Mouse (Mus musculus): ENCODE measurements around the gene Bcat1. TPM values are rescaled to one million over a fixed set of nuclear protein-coding genes. Genes with fewer than 3 reads are reported as not detected.

The Bcat1 gene
- polyA plus RNA-seq, 1 experiment from 2014 or later = 54.7 TPM

- 0 out of 2 replicates have a peak, but pooled peaks cover 3% of the 10 kb centered on the region for H3K4me1 ChIP-seq (ENCODE audit: control insufficient read depth, insufficient read depth, low read length)
- no peaks in the 10 kb centered on the region for H3K27me3 ChIP-seq (ENCODE audit: control insufficient read depth, insufficient read depth, low read length)
- ATAC-seq (ENCODE audit: insufficient number of reproducible peaks, low FRiP score, low TSS enrichment, low read depth) = no peak
- no peaks in the 10 kb centered on the region for H3K36me3 ChIP-seq (ENCODE audit: control insufficient read depth, insufficient read depth, low read length)
- no peak overlapping the region for H3K4me3 ChIP-seq (ENCODE audit: low read depth, low read length)
- DNase-seq (ENCODE audit: low spot score) = no peak
- H3K9me3 ChIP-seq (ENCODE audit: control insufficient read depth, low read length) = no peaks in the 10 kb centered on the region
- no peak overlapping the region for H3K9ac ChIP-seq (ENCODE audit: low read length)
- H3K27ac ChIP-seq (replicated peaks; ENCODE audit: low read depth, low read length) = no peak overlapping the region
- H3K4me2 ChIP-seq (ENCODE audit: low read depth, severe bottlenecking) = no peak overlapping the region
- 78% methylated on average over 6 of the region's 6 CpGs for WGBS
Observed at GRCm38 (mm10) chr6:145055277-145055858, 20.6 kb downstream of the Bcat1 start.

- DNase-seq (ENCODE audit: low spot score) (no peak), ATAC-seq (ENCODE audit: insufficient number of reproducible peaks, low FRiP score, low TSS enrichment, low read depth) (no peak)
- Histone ChIP-seq H3K27me3 (ENCODE audit: control insufficient read depth, insufficient read depth, low read length) (0 out of 2 replicates have a peak, but pooled peaks cover 3% of the 10 kb centered on the region), H3K4me1 (ENCODE audit: control insufficient read depth, insufficient read depth, low read length) (0 out of 2 replicates have a peak, but pooled peaks cover 6% of the 10 kb centered on the region), H3K9ac (ENCODE audit: low read length) (no peak overlapping the region), H3K9me3 (ENCODE audit: control insufficient read depth, low read length) (no peaks in the 10 kb centered on the region), H3K27ac (replicated peaks; ENCODE audit: low read depth, low read length) (no peak overlapping the region), H3K36me3 (ENCODE audit: control insufficient read depth, insufficient read depth, low read length) (no peaks in the 10 kb centered on the region), H3K4me2 (ENCODE audit: low read depth, severe bottlenecking) (no peak overlapping the region), H3K4me3 (ENCODE audit: low read depth, low read length) (no peak overlapping the region)
- 78% methylated on average over 2 of the region's 2 CpGs for WGBS
Observed at GRCm38 (mm10) chr6:145052669-145053068, 23.3 kb downstream of the Bcat1 start.

- Histone ChIP-seq H3K4me2 (ENCODE audit: low read depth, severe bottlenecking) (no peak overlapping the region), H3K4me3 (ENCODE audit: low read depth, low read length) (no peak overlapping the region), H3K9me3 (ENCODE audit: control insufficient read depth, low read length) (no peaks in the 10 kb centered on the region), H3K27ac (replicated peaks; ENCODE audit: low read depth, low read length) (no peak overlapping the region), H3K27me3 (ENCODE audit: control insufficient read depth, insufficient read depth, low read length) (0 out of 2 replicates have a peak, but pooled peaks cover 3% of the 10 kb centered on the region), H3K36me3 (ENCODE audit: control insufficient read depth, insufficient read depth, low read length) (no peaks in the 10 kb centered on the region), H3K9ac (ENCODE audit: low read length) (no peak overlapping the region), H3K4me1 (ENCODE audit: control insufficient read depth, insufficient read depth, low read length) (0 out of 2 replicates have a peak, but pooled peaks cover 5% of the 10 kb centered on the region)
- DNase-seq (ENCODE audit: low spot score) = no peak
- no peak for ATAC-seq (ENCODE audit: insufficient number of reproducible peaks, low FRiP score, low TSS enrichment, low read depth)
- 31% methylated on average over 3 of the region's 3 CpGs for WGBS
Observed at GRCm38 (mm10) chr6:145050899-145051298, 25.1 kb downstream of the Bcat1 start.

- Histone ChIP-seq H3K4me3 (ENCODE audit: low read depth, low read length) (peak overlapping the region; percentile 47), H3K36me3 (ENCODE audit: control insufficient read depth, insufficient read depth, low read length) (no peaks in the 10 kb centered on the region), H3K9me3 (ENCODE audit: control insufficient read depth, low read length) (no peaks in the 10 kb centered on the region), H3K4me2 (ENCODE audit: low read depth, severe bottlenecking) (peak overlapping the region; percentile 94), H3K9ac (ENCODE audit: low read length) (peak overlapping the region; percentile 60), H3K27ac (replicated peaks; ENCODE audit: low read depth, low read length) (no peak overlapping the region), H3K4me1 (ENCODE audit: control insufficient read depth, insufficient read depth, low read length) (0 out of 2 replicates have a peak, but pooled peaks cover 2% of the 10 kb centered on the region), H3K27me3 (ENCODE audit: control insufficient read depth, insufficient read depth, low read length) (0 out of 2 replicates have a peak, but pooled peaks cover 3% of the 10 kb centered on the region)
- WGBS = 10% methylated on average over 64 of the region's 64 CpGs
- peak; percentile 44; the same call in 1 of the 2 replicates for ATAC-seq (ENCODE audit: insufficient number of reproducible peaks, low FRiP score, low TSS enrichment, low read depth)
- peak; percentile 59 for DNase-seq (ENCODE audit: low spot score)
Observed at GRCm38 (mm10) chr6:145048131-145048997, 27.6 kb downstream of the Bcat1 start.

- Histone ChIP-seq H3K36me3 (ENCODE audit: control insufficient read depth, insufficient read depth, low read length) (no peaks in the 10 kb centered on the region), H3K27ac (replicated peaks; ENCODE audit: low read depth, low read length) (no peak overlapping the region), H3K4me3 (ENCODE audit: low read depth, low read length) (peak overlapping the region; percentile 47), H3K4me1 (ENCODE audit: control insufficient read depth, insufficient read depth, low read length) (peaks cover 5% of the 10 kb centered on the region; the same call in 1 of the 2 replicates), H3K9me3 (ENCODE audit: control insufficient read depth, low read length) (no peaks in the 10 kb centered on the region), H3K27me3 (ENCODE audit: control insufficient read depth, insufficient read depth, low read length) (0 out of 2 replicates have a peak, but pooled peaks cover 3% of the 10 kb centered on the region), H3K4me2 (ENCODE audit: low read depth, severe bottlenecking) (peak overlapping the region; percentile 94), H3K9ac (ENCODE audit: low read length) (peak overlapping the region; percentile 9)
- WGBS = 32% methylated on average over 15 of the region's 15 CpGs
- DNase-seq (ENCODE audit: low spot score) = peak; percentile 71
- no peak for ATAC-seq (ENCODE audit: insufficient number of reproducible peaks, low FRiP score, low TSS enrichment, low read depth)
Observed at GRCm38 (mm10) chr6:145047445-145047857, 28.5 kb downstream of the Bcat1 start.

GRCm38 (mm10) chr6:145046266-145046890 lies 29.6 kb downstream of the Bcat1 start:
- WGBS = 86% methylated on average over 13 of the region's 13 CpGs
- H3K36me3 ChIP-seq (ENCODE audit: control insufficient read depth, insufficient read depth, low read length) = no peaks in the 10 kb centered on the region
- DNase-seq (ENCODE audit: low spot score) = no peak
- H3K9me3 ChIP-seq (ENCODE audit: control insufficient read depth, low read length) = no peaks in the 10 kb centered on the region
- no peak for ATAC-seq (ENCODE audit: insufficient number of reproducible peaks, low FRiP score, low TSS enrichment, low read depth)
- no peak overlapping the region for H3K9ac ChIP-seq (ENCODE audit: low read length)
- 0 out of 2 replicates have a peak, but pooled peaks cover 3% of the 10 kb centered on the region for H3K27me3 ChIP-seq (ENCODE audit: control insufficient read depth, insufficient read depth, low read length)
- H3K4me1 ChIP-seq (ENCODE audit: control insufficient read depth, insufficient read depth, low read length) = peaks cover 7% of the 10 kb centered on the region; the same call in 1 of the 2 replicates
- no peak overlapping the region for H3K4me2 ChIP-seq (ENCODE audit: low read depth, severe bottlenecking)
- no peak overlapping the region for H3K27ac ChIP-seq (replicated peaks; ENCODE audit: low read depth, low read length)
- H3K4me3 ChIP-seq (ENCODE audit: low read depth, low read length) = no peak overlapping the region

- WGBS = 91% methylated on average over 20 of the region's 20 CpGs
- Histone ChIP-seq H3K36me3 (ENCODE audit: control insufficient read depth, insufficient read depth, low read length) (no peaks in the 10 kb centered on the region), H3K9me3 (ENCODE audit: control insufficient read depth, low read length) (no peaks in the 10 kb centered on the region), H3K4me1 (ENCODE audit: control insufficient read depth, insufficient read depth, low read length) (peaks cover 7% of the 10 kb centered on the region; the same call in 1 of the 2 replicates), H3K4me2 (ENCODE audit: low read depth, severe bottlenecking) (no peak overlapping the region), H3K27ac (replicated peaks; ENCODE audit: low read depth, low read length) (no peak overlapping the region), H3K9ac (ENCODE audit: low read length) (no peak overlapping the region), H3K27me3 (ENCODE audit: control insufficient read depth, insufficient read depth, low read length) (0 out of 2 replicates have a peak, but pooled peaks cover 3% of the 10 kb centered on the region), H3K4me3 (ENCODE audit: low read depth, low read length) (no peak overlapping the region)
- DNase-seq (ENCODE audit: low spot score) (no peak), ATAC-seq (ENCODE audit: insufficient number of reproducible peaks, low FRiP score, low TSS enrichment, low read depth) (no peak)
Observed at GRCm38 (mm10) chr6:145044916-145045574, 30.9 kb downstream of the Bcat1 start.
